Comparison of ENCODE assay signal across 8 mouse cellular contexts in the genomic region with DNA sequence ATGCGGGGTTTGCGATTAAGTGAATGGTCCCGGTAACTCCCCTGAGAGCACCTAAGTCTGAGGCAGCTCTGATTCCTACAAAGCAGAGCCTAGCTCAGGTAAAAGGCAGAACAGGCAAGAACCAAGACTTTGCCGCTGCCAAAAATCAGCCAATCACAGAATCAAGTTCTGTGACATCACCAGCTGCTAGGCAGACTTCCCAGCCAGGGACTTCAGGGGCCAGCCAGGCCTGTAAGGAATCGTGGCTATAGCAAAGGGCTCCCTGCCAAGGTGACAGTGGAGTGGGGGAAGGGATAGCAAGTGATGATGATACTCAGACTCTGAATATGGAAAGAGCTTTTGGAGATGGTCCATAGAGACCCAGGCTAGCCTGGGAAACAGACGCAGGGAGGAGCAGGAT. TPM values are rescaled to one million over a fixed set of nuclear protein-coding genes. Genes with fewer than 3 reads are reported as not detected.
DNase-seq lines count a peak whose midpoint lies in the region; ATAC-seq and TF ChIP-seq lines count a peak whose summit lies in the region.

No protein-coding gene starts in this region.

- 25% methylated on average over 6 of the region's 6 CpGs for WGBS in liver, embryonic 16.5 days (ENCODE audit: insufficient replicate concordance)
- 14% methylated on average over 6 of the region's 6 CpGs for WGBS in neural tube, embryonic 12.5 days
- WGBS in stomach, embryonic 16.5 days, result 15% methylated on average over 6 of the region's 6 CpGs

- H3K27ac ChIP-seq in liver, embryonic 16.5 days (ENCODE audit: low read length), result no peak overlapping the region
- no peak overlapping the region for H3K27ac ChIP-seq in neural tube, embryonic 12.5 days
- peak overlapping the region; percentile 12; the same call in 1 of the 2 replicates for H3K27ac ChIP-seq in stomach, embryonic 16.5 days (ENCODE audit: low read length)

- H3K36me3 ChIP-seq in E14TG2a.4 (ENCODE audit: insufficient read depth, low read length), result peaks cover 37% of the 10 kb centered on the region
- H3K36me3 ChIP-seq in liver, embryonic 16.5 days (ENCODE audit: control insufficient read depth, insufficient read depth), result no peaks in the 10 kb centered on the region
- no peaks in the 10 kb centered on the region for H3K36me3 ChIP-seq in neural tube, embryonic 12.5 days
- no peaks in the 10 kb centered on the region for H3K36me3 ChIP-seq in stomach, embryonic 16.5 days (ENCODE audit: control insufficient read depth, insufficient read depth, low read length)

- peaks cover 51% of the 10 kb centered on the region for H3K27me3 ChIP-seq in E14TG2a.4 (ENCODE audit: insufficient read depth, low read length)
- peaks cover 37% of the 10 kb centered on the region for H3K27me3 ChIP-seq in liver, embryonic 16.5 days (ENCODE audit: control insufficient read depth, insufficient read depth, low read depth, low read length)
- peaks cover 42% of the 10 kb centered on the region for H3K27me3 ChIP-seq in neural tube, embryonic 12.5 days (replicated peaks)
- H3K27me3 ChIP-seq in stomach, embryonic 16.5 days (ENCODE audit: control insufficient read depth, insufficient read depth, low read length), result no peaks in the 10 kb centered on the region

- H3K9me3 ChIP-seq in E14TG2a.4 (ENCODE audit: low read length), result no peaks in the 10 kb centered on the region
- H3K9me3 ChIP-seq in liver, embryonic 16.5 days (replicated peaks; ENCODE audit: control insufficient read depth, low read length), result no peaks in the 10 kb centered on the region
- H3K9me3 ChIP-seq in neural tube, embryonic 12.5 days, result no peaks in the 10 kb centered on the region
- no peaks in the 10 kb centered on the region for H3K9me3 ChIP-seq in stomach, embryonic 16.5 days (replicated peaks; ENCODE audit: control insufficient read depth, low read length)

- peak overlapping the region; percentile 73; the same call in 1 of the 2 replicates for H3K4me3 ChIP-seq in E14TG2a.4 (replicated peaks; ENCODE audit: low read length)
- H3K4me3 ChIP-seq in liver, embryonic 16.5 days (ENCODE audit: low read depth, low read length), result no peak overlapping the region
- no peak overlapping the region for H3K4me3 ChIP-seq in neural tube, embryonic 12.5 days
- H3K4me3 ChIP-seq in stomach, embryonic 16.5 days (replicated peaks; ENCODE audit: low read length), result peak overlapping the region; percentile 53

- peak; percentile 90 to 92 for DNase-seq in cerebellum, adult 18-20 months
- peak; percentile 89 for DNase-seq in forelimb bud, embryonic 11.5 days (ENCODE audit: low read depth, low spot score)
- DNase-seq in heart, postnatal 4 days, result peak; percentile 96
- peak; percentile 76 to 90 for DNase-seq in layer of hippocampus, adult 18-20 months (ENCODE audit: low spot score in 2 of 2)

- H3K4me1 ChIP-seq in E14TG2a.4 (replicated peaks; ENCODE audit: low read depth, low read length), result peaks cover 80% of the 10 kb centered on the region
- H3K4me1 ChIP-seq in liver, embryonic 16.5 days (ENCODE audit: control insufficient read depth, low read depth, low read length), result peaks cover 10% of the 10 kb centered on the region
- peaks cover 25% of the 10 kb centered on the region for H3K4me1 ChIP-seq in neural tube, embryonic 12.5 days
- H3K4me1 ChIP-seq in stomach, embryonic 16.5 days (ENCODE audit: control insufficient read depth, insufficient read depth, low read length), result peaks cover 28% of the 10 kb centered on the region

- H3K4me2 ChIP-seq in liver, embryonic 16.5 days (ENCODE audit: low read depth, low read length), result 0 out of 2 replicates have a peak overlapping the region, but pooled peaks have one; percentile 10
- peak overlapping the region; percentile 32 for H3K4me2 ChIP-seq in neural tube, embryonic 12.5 days (replicated peaks)
- H3K4me2 ChIP-seq in stomach, embryonic 16.5 days (ENCODE audit: low read depth, low read length), result peak overlapping the region; percentile 77

- H3K9ac ChIP-seq in liver, embryonic 16.5 days (ENCODE audit: low read depth, low read length), result no peak overlapping the region
- H3K9ac ChIP-seq in neural tube, embryonic 12.5 days, result no peak overlapping the region
- H3K9ac ChIP-seq in stomach, embryonic 16.5 days (ENCODE audit: low read length), result peak overlapping the region; percentile 60; the same call in 1 of the 2 replicates

- peak; percentile 19; the same call in 1 of the 2 replicates for ATAC-seq in liver, embryonic 16.5 days (ENCODE audit: low read depth)
- no peak for ATAC-seq in neural tube, embryonic 12.5 days (ENCODE audit: low FRiP score, low read depth)
- no peak for ATAC-seq in stomach, embryonic 16.5 days (ENCODE audit: insufficient read depth, low FRiP score)

- no peak for TF ChIP-seq CTCF in E14TG2a.4 (conservative IDR thresholded peaks at IDR 0.05; ENCODE audit: low read length)

RNA-seq across cellular contexts. Expression of gene Tpm2, which starts 3.6 kb away (rescaled TPM):
- total RNA-seq in heart, postnatal 4 days (2021), result 100 to 1,000 TPM; 104 to 136 TPM
- 1 to 10 TPM; 4.2 to 4.8 TPM for total RNA-seq in layer of hippocampus, adult 18-20 months (2021)
- polyA plus RNA-seq in liver, embryonic 16.5 days (2015; fragmentation: Nextera tagmentation; extraction: Ambion mirVana), result 30.0 and 48.9 TPM in 2 replicates
- polyA plus RNA-seq in neural tube, embryonic 12.5 days (2016; fragmentation: Nextera tagmentation; extraction: Ambion mirVana), result 83.5 and 93.0 TPM in 2 replicates
- 1,306 and 1,388 TPM in 2 replicates for polyA plus RNA-seq in stomach, embryonic 16.5 days (2015; fragmentation: Nextera tagmentation; extraction: Ambion mirVana)

RNA-seq across cellular contexts. Expression of gene Car9, which starts 13.2 kb away (rescaled TPM):
- under 1 TPM; 0.74 to 0.97 TPM for total RNA-seq in heart, postnatal 4 days (2021)
- total RNA-seq in layer of hippocampus, adult 18-20 months (2021), result not detected
- 1.3 and 1.7 TPM in 2 replicates for polyA plus RNA-seq in liver, embryonic 16.5 days (2015; fragmentation: Nextera tagmentation; extraction: Ambion mirVana)
- 0.33 and 0.41 TPM in 2 replicates for polyA plus RNA-seq in neural tube, embryonic 12.5 days (2016; fragmentation: Nextera tagmentation; extraction: Ambion mirVana)
- polyA plus RNA-seq in stomach, embryonic 16.5 days (2015; fragmentation: Nextera tagmentation; extraction: Ambion mirVana), result 22.3 and 22.9 TPM in 2 replicates

RNA-seq across cellular contexts. Expression of gene Arhgef39, which starts 20.5 kb away (rescaled TPM):
- 10 to 100 TPM; 14.0 to 15.7 TPM for total RNA-seq in heart, postnatal 4 days (2021)
- not detected for total RNA-seq in layer of hippocampus, adult 18-20 months (2021)
- 32.7 and 34.6 TPM in 2 replicates for polyA plus RNA-seq in liver, embryonic 16.5 days (2015; fragmentation: Nextera tagmentation; extraction: Ambion mirVana)
- 24.8 and 27.0 TPM in 2 replicates for polyA plus RNA-seq in neural tube, embryonic 12.5 days (2016; fragmentation: Nextera tagmentation; extraction: Ambion mirVana)
- polyA plus RNA-seq in stomach, embryonic 16.5 days (2015; fragmentation: Nextera tagmentation; extraction: Ambion mirVana), result 45.0 and 46.1 TPM in 2 replicates

RNA-seq across cellular contexts. Expression of gene Ccdc107, which starts 27.3 kb away (rescaled TPM):
- total RNA-seq in heart, postnatal 4 days (2021), result 10 to 100 TPM; 33.3 to 36.9 TPM
- total RNA-seq in layer of hippocampus, adult 18-20 months (2021), result 10 to 100 TPM; 27.7 to 29.3 TPM
- polyA plus RNA-seq in liver, embryonic 16.5 days (2015; fragmentation: Nextera tagmentation; extraction: Ambion mirVana), result 35.2 and 37.0 TPM in 2 replicates
- 54.0 and 54.6 TPM in 2 replicates for polyA plus RNA-seq in neural tube, embryonic 12.5 days (2016; fragmentation: Nextera tagmentation; extraction: Ambion mirVana)
- 106 and 113 TPM in 2 replicates for polyA plus RNA-seq in stomach, embryonic 16.5 days (2015; fragmentation: Nextera tagmentation; extraction: Ambion mirVana)

RNA-seq across cellular contexts. Expression of gene Sit1, which starts 36.4 kb away (rescaled TPM):
- not detected for total RNA-seq in heart, postnatal 4 days (2021)
- not detected for total RNA-seq in layer of hippocampus, adult 18-20 months (2021)
- polyA plus RNA-seq in liver, embryonic 16.5 days (2015; fragmentation: Nextera tagmentation; extraction: Ambion mirVana), result 0.21 and 0.27 TPM in 2 replicates
- polyA plus RNA-seq in neural tube, embryonic 12.5 days (2016; fragmentation: Nextera tagmentation; extraction: Ambion mirVana), result 0.17 TPM in 1 of 2 replicates, not detected in the other
- polyA plus RNA-seq in stomach, embryonic 16.5 days (2015; fragmentation: Nextera tagmentation; extraction: Ambion mirVana), result not detected in 2 replicates

Comparison
In these comparisons a context has a peak if more than half of its experiments do, and no peak if none do; other contexts are left out.
1. H3K4me3 ChIP-seq: peak in E14TG2a.4 (single experiment) and stomach, embryonic 16.5 days (single experiment); none in liver, embryonic 16.5 days (single experiment) and neural tube, embryonic 12.5 days (single experiment).
2. H3K4me2 ChIP-seq: peak in every context shown above with its lines; median percentile 77 in stomach, embryonic 16.5 days; 32 in neural tube, embryonic 12.5 days; 10 in liver, embryonic 16.5 days.
3. RNA of gene Tpm2, which starts 3.6 kb away (polyA plus RNA-seq): 1,306 to 1,388 TPM in stomach, embryonic 16.5 days; 83.5 to 93.0 TPM in neural tube, embryonic 12.5 days and 30.0 to 48.9 TPM in liver, embryonic 16.5 days; every median in the first group is over 10 times any median in the second.
4. Peak in every context shown above with its lines, with median percentiles within 50 percentile points of each other: DNase-seq.